In the genomic region with DNA sequence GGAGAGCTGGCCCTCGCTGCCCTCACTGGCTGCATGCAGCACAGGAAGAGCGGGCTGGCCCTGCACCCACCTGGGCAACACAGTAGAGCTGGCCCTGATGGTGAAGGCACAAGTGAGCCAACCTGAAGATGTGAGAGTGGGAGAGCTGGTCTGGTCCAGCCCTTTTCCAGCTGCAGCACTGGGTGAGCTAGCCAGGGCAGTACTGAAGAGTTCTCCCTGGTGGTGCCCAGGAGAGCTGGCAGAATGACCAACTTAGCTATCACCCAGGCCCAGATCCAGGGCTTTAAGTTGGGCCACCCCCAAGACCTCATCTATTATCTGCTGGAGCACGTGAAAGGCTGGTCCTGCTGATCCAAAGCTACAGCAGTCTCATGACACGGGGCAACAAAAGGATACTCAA, we compare ENCODE assay signal across 23 mouse cellular contexts. TPM values are rescaled to one million over a fixed set of nuclear protein-coding genes. Genes with fewer than 3 reads are reported as not detected.
DNase-seq lines count a peak whose midpoint lies in the region; ATAC-seq and TF ChIP-seq lines count a peak whose summit lies in the region.
"Had no signal": no experiment of that assay in that cellular context is flagged by ENCODE, and none has a peak within 500 bp of the region (broad histone marks: within the 10 kb centered on the region; RNA-seq: fewer than 3 reads in every experiment).

No protein-coding gene starts in this region.

- no peak for ATAC-seq in heart, embryonic 11.5 days (replicated peaks; ENCODE audit: insufficient number of reproducible peaks, low FRiP score, low TSS enrichment)
- ATAC-seq in erythroblast, adult 5-6 weeks (replicated peaks; ENCODE audit: low FRiP score, poor library complexity, severe bottlenecking) = peak; percentile 77
- peak; percentile 47; the same call in 1 of the 2 replicates for ATAC-seq in liver, embryonic 14.5 days (ENCODE audit: insufficient read depth)
- peak; percentile 90 for ATAC-seq in megakaryocyte-erythroid progenitor cell, adult 5-6 weeks (replicated peaks; ENCODE audit: low FRiP score, low TSS enrichment, poor library complexity, severe bottlenecking)
- ATAC-seq in intestine, postnatal 0 days = no peak
- ATAC-seq: forebrain, embryonic 14.5 days; intestine, embryonic 15.5 days; lung, postnatal 0 days; midbrain, embryonic 16.5 days had no signal

- H3K4me1 ChIP-seq in heart, embryonic 11.5 days (ENCODE audit: control insufficient read depth, insufficient read depth, low read length) = no peaks in the 10 kb centered on the region
- H3K4me1 ChIP-seq in liver, embryonic 14.5 days (replicated peaks; ENCODE audit: control insufficient read depth in 2 of 2, insufficient read depth in 2 of 2, low read length in 1 of 2) = peaks cover 6 to 23% of the 10 kb centered on the region in 2 experiments
- no peaks in the 10 kb centered on the region for H3K4me1 ChIP-seq in thymus, adult 2 months (replicated peaks; ENCODE audit: control insufficient read depth, insufficient read depth, low read length)
- no peaks in the 10 kb centered on the region for H3K4me1 ChIP-seq in intestine, postnatal 0 days (replicated peaks; ENCODE audit: control insufficient read depth, insufficient read depth, low read length)
- H3K4me1 ChIP-seq: hindbrain, embryonic 15.5 days; intestine, embryonic 15.5 days had no signal

- H3K4me2 ChIP-seq in heart, embryonic 11.5 days = no peak overlapping the region
- H3K4me2 ChIP-seq in liver, embryonic 14.5 days (ENCODE audit: low read depth) = no peak overlapping the region
- no peak overlapping the region for H3K4me2 ChIP-seq in intestine, postnatal 0 days (replicated peaks; ENCODE audit: low read depth)
- H3K4me2 ChIP-seq: hindbrain, embryonic 15.5 days; intestine, embryonic 15.5 days had no signal

- no peak for TF ChIP-seq EP300 in liver, embryonic 14.5 days (IDR thresholded peaks at IDR 0.05; ENCODE audit: low read depth)

- no peak overlapping the region for H3K9ac ChIP-seq in heart, embryonic 11.5 days (ENCODE audit: low read depth, low read length)
- no peak overlapping the region for H3K9ac ChIP-seq in liver, embryonic 14.5 days (replicated peaks)
- no peak overlapping the region for H3K9ac ChIP-seq in intestine, postnatal 0 days (ENCODE audit: low read depth, low read length)
- H3K9ac ChIP-seq: hindbrain, embryonic 15.5 days; intestine, embryonic 15.5 days had no signal

- DNase-seq in heart, adult 8-10 months (ENCODE audit: low spot score) = peak; percentile 43
- no peak for DNase-seq in liver, embryonic 14.5 days (ENCODE audit: low read depth in 3 of 3, low spot score in 3 of 3)
- no peak for DNase-seq in layer of hippocampus, adult 8-10 months (ENCODE audit: low spot score in 2 of 2)
- DNase-seq in thymus, adult 2 months = no peak
- DNase-seq: adrenal gland, adult 8-10 months; cerebellum, adult 9-11 months; gastrocnemius, postnatal 36 days; layer of hippocampus, postnatal 36 days; right cerebral cortex, postnatal 25 days; thymus, postnatal 25 days had no signal

- 60% methylated on average over 4 of the region's 4 CpGs for WGBS in heart, embryonic 11.5 days (ENCODE audit: insufficient replicate concordance)
- 44% methylated on average over 4 of the region's 4 CpGs for WGBS in liver, embryonic 14.5 days (ENCODE audit: insufficient replicate concordance)
- WGBS in thymus, adult 2 months = 91% methylated on average over 4 of the region's 4 CpGs
- 68% methylated on average over 4 of the region's 4 CpGs for WGBS in intestine, postnatal 0 days

- no peaks in the 10 kb centered on the region for H3K36me3 ChIP-seq in heart, embryonic 11.5 days (ENCODE audit: control insufficient read depth, insufficient read depth, low read length)
- H3K36me3 ChIP-seq in liver, embryonic 14.5 days (replicated peaks; ENCODE audit: control insufficient read depth, insufficient read depth, low read depth) = no peaks in the 10 kb centered on the region
- no peaks in the 10 kb centered on the region for H3K36me3 ChIP-seq in thymus, adult 2 months (ENCODE audit: control insufficient read depth, insufficient read depth, low read length)
- H3K36me3 ChIP-seq in intestine, postnatal 0 days (ENCODE audit: control insufficient read depth, insufficient read depth) = no peaks in the 10 kb centered on the region
- H3K36me3 ChIP-seq: hindbrain, embryonic 15.5 days; intestine, embryonic 15.5 days had no signal

- H3K27me3 ChIP-seq in heart, embryonic 11.5 days (ENCODE audit: control insufficient read depth, insufficient read depth, low read length) = no peaks in the 10 kb centered on the region
- H3K27me3 ChIP-seq in liver, embryonic 14.5 days (ENCODE audit: control insufficient read depth, insufficient read depth, low read length) = no peaks in the 10 kb centered on the region
- no peaks in the 10 kb centered on the region for H3K27me3 ChIP-seq in thymus, adult 2 months (ENCODE audit: control insufficient read depth, insufficient read depth, low read length)
- H3K27me3 ChIP-seq in intestine, postnatal 0 days (replicated peaks; ENCODE audit: control insufficient read depth, insufficient read depth, low read length) = no peaks in the 10 kb centered on the region
- H3K27me3 ChIP-seq: CH12.LX; hindbrain, embryonic 15.5 days; intestine, embryonic 15.5 days had no signal

- H3K9me3 ChIP-seq in heart, embryonic 11.5 days (replicated peaks; ENCODE audit: control insufficient read depth, low read length) = no peaks in the 10 kb centered on the region
- H3K9me3 ChIP-seq in liver, embryonic 14.5 days (ENCODE audit: control insufficient read depth, low read length) = no peaks in the 10 kb centered on the region
- no peaks in the 10 kb centered on the region for H3K9me3 ChIP-seq in intestine, postnatal 0 days (ENCODE audit: control insufficient read depth)
- H3K9me3 ChIP-seq: hindbrain, embryonic 15.5 days; intestine, embryonic 15.5 days had no signal

- TF ChIP-seq CTCF in liver, embryonic 14.5 days (IDR thresholded peaks at IDR 0.05; ENCODE audit: low read depth) = no peak
- no peak for TF ChIP-seq CTCF in thymus, adult 2 months (IDR thresholded peaks at IDR 0.05; ENCODE audit: borderline replicate concordance, control insufficient read depth, extremely low read depth, insufficient read depth, low read length, poor library complexity)
- TF ChIP-seq CTCF in intestine, postnatal 0 days (IDR thresholded peaks at IDR 0.05; ENCODE audit: low read depth) = no peak

- TF ChIP-seq POLR2A in thymus, adult 2 months (IDR thresholded peaks at IDR 0.05; ENCODE audit: control insufficient read depth, extremely low read depth, insufficient read depth, low read length, poor library complexity) = no peak

- no peak overlapping the region for H3K4me3 ChIP-seq in heart, embryonic 11.5 days (ENCODE audit: low read depth, low read length)
- no peak overlapping the region for H3K4me3 ChIP-seq in liver, embryonic 14.5 days (ENCODE audit: insufficient read depth in 1 of 2, low read depth in 2 of 2, low read length in 2 of 2)
- H3K4me3 ChIP-seq in thymus, adult 2 months (ENCODE audit: control insufficient read depth, insufficient read depth, low read length) = no peak overlapping the region
- H3K4me3 ChIP-seq in intestine, postnatal 0 days (ENCODE audit: low read depth, low read length) = no peak overlapping the region
- H3K4me3 ChIP-seq: erythroblast, embryonic 14.5 days; hindbrain, embryonic 15.5 days; intestine, embryonic 15.5 days had no signal

- H3K27ac ChIP-seq in heart, embryonic 11.5 days (ENCODE audit: low read depth, low read length) = no peak overlapping the region
- H3K27ac ChIP-seq in liver, embryonic 14.5 days = no peak overlapping the region
- H3K27ac ChIP-seq in thymus, adult 2 months (ENCODE audit: control insufficient read depth, insufficient read depth, low read length) = no peak overlapping the region
- H3K27ac ChIP-seq in intestine, postnatal 0 days (ENCODE audit: low read depth, low read length) = no peak overlapping the region
- H3K27ac ChIP-seq: hindbrain, embryonic 15.5 days; intestine, embryonic 15.5 days; kidney, postnatal 0 days had no signal

RNA-seq across cellular contexts. Expression of a gene that starts 13.2 kb away (rescaled TPM):
- under 1 TPM in 2 of 4 experiments, not detected in 2; 0.09 to 0.12 TPM for total RNA-seq in heart, adult 8-10 months (2022)
- polyA plus RNA-seq in heart, embryonic 11.5 days (2014; fragmentation: Nextera tagmentation; extraction: Ambion mirVana) = 1.2 TPM in 2 replicates
- 1.5 and 3.1 TPM in 2 replicates for total RNA-seq in erythroblast, adult 5-6 weeks (2015; ENCODE audit: low replicate concordance)
- 2.4 and 3.6 TPM in 2 replicates for total RNA-seq in erythroblast, adult 5-6 weeks (2017; ENCODE audit: low replicate concordance)
- 0.22 and 0.32 TPM in 2 replicates for polyA plus RNA-seq in liver, embryonic 14.5 days (2012; rRNA removed)
- polyA plus RNA-seq in liver, embryonic 14.5 days (2014; fragmentation: Nextera tagmentation; extraction: Ambion mirVana) = 0.09 and 0.21 TPM in 2 replicates
- 1.7 and 4.4 TPM in 2 replicates for total RNA-seq in megakaryocyte-erythroid progenitor cell, adult 5-6 weeks (2014; fragmentation: Nextera tagmentation)
- total RNA-seq in megakaryocyte-erythroid progenitor cell, adult 5-6 weeks (2017) = 1.6 and 4.1 TPM in 2 replicates
- total RNA-seq in layer of hippocampus, adult 8-10 months (2022) = 1 to 10 TPM; 1.5 to 3.5 (median 2.1) TPM
- polyA plus RNA-seq in thymus, adult 2 months (2012; rRNA removed) = 0.08 TPM in 1 of 2 replicates, not detected in the other
- polyA plus RNA-seq in intestine, postnatal 0 days (2015; fragmentation: Nextera tagmentation; extraction: Ambion mirVana) = 0.16 and 0.25 TPM in 2 replicates
- total RNA-seq: gastrocnemius, postnatal 36 days had no signal
- polyA plus RNA-seq: erythroblast, embryonic 14.5 days had no signal

RNA-seq across cellular contexts. Expression of a gene that starts 21.4 kb away (rescaled TPM):
- 10 to 100 TPM in 3 of 4 experiments, 1 to 10 TPM in 1; 9.1 to 12.2 (median 10.8) TPM for total RNA-seq in heart, adult 8-10 months (2022)
- 12.4 and 16.4 TPM in 2 replicates for polyA plus RNA-seq in heart, embryonic 11.5 days (2014; fragmentation: Nextera tagmentation; extraction: Ambion mirVana)
- total RNA-seq in erythroblast, adult 5-6 weeks (2015; ENCODE audit: low replicate concordance) = 227 and 257 TPM in 2 replicates
- total RNA-seq in erythroblast, adult 5-6 weeks (2017; ENCODE audit: low replicate concordance) = 281 and 320 TPM in 2 replicates
- 9.2 and 10.9 TPM in 2 replicates for polyA plus RNA-seq in liver, embryonic 14.5 days (2012; rRNA removed)
- polyA plus RNA-seq in liver, embryonic 14.5 days (2014; fragmentation: Nextera tagmentation; extraction: Ambion mirVana) = 8.3 and 9.2 TPM in 2 replicates
- total RNA-seq in megakaryocyte-erythroid progenitor cell, adult 5-6 weeks (2014; fragmentation: Nextera tagmentation) = 122 and 153 TPM in 2 replicates
- 33.5 and 44.5 TPM in 2 replicates for total RNA-seq in megakaryocyte-erythroid progenitor cell, adult 5-6 weeks (2017)
- 10 to 100 TPM; 27.0 to 35.3 (median 27.6) TPM for total RNA-seq in layer of hippocampus, adult 8-10 months (2022)
- polyA plus RNA-seq in thymus, adult 2 months (2012; rRNA removed) = 71.2 and 73.3 TPM in 2 replicates
- polyA plus RNA-seq in intestine, postnatal 0 days (2015; fragmentation: Nextera tagmentation; extraction: Ambion mirVana) = 6.6 and 9.7 TPM in 2 replicates

RNA-seq across cellular contexts. Expression of a gene that starts 45.0 kb away (rescaled TPM):
- total RNA-seq in heart, adult 8-10 months (2022) = not detected
- 0.10 TPM in 1 of 2 replicates, not detected in the other for polyA plus RNA-seq in heart, embryonic 11.5 days (2014; fragmentation: Nextera tagmentation; extraction: Ambion mirVana)
- 1.3 TPM in 1 of 2 replicates, not detected in the other for total RNA-seq in erythroblast, adult 5-6 weeks (2015; ENCODE audit: low replicate concordance)
- 0.28 and 0.77 TPM in 2 replicates for total RNA-seq in erythroblast, adult 5-6 weeks (2017; ENCODE audit: low replicate concordance)
- 0.01 and 0.04 TPM in 2 replicates for polyA plus RNA-seq in liver, embryonic 14.5 days (2012; rRNA removed)
- polyA plus RNA-seq in liver, embryonic 14.5 days (2014; fragmentation: Nextera tagmentation; extraction: Ambion mirVana) = 0.08 TPM in 1 of 2 replicates, not detected in the other
- 8.1 and 10.4 TPM in 2 replicates for total RNA-seq in megakaryocyte-erythroid progenitor cell, adult 5-6 weeks (2014; fragmentation: Nextera tagmentation)
- total RNA-seq in megakaryocyte-erythroid progenitor cell, adult 5-6 weeks (2017) = 6.5 and 9.9 TPM in 2 replicates
- under 1 TPM in 3 of 4 experiments, not detected in 1; 0.24 to 0.91 (median 0.30) TPM for total RNA-seq in layer of hippocampus, adult 8-10 months (2022)
- polyA plus RNA-seq in thymus, adult 2 months (2012; rRNA removed) = 0.22 and 0.23 TPM in 2 replicates
- polyA plus RNA-seq in intestine, postnatal 0 days (2015; fragmentation: Nextera tagmentation; extraction: Ambion mirVana) = 0.14 and 0.22 TPM in 2 replicates
- total RNA-seq: CH12.LX; gastrocnemius, postnatal 36 days had no signal
- polyA plus RNA-seq: embryonic facial prominence, embryonic 11.5 days; erythroblast, embryonic 14.5 days; lung, postnatal 0 days had no signal

Comparison
In these comparisons a context has a peak if more than half of its experiments do, and no peak if none do; other contexts are left out.
1. ATAC-seq: peak in erythroblast, adult 5-6 weeks (single experiment), liver, embryonic 14.5 days (single experiment) and megakaryocyte-erythroid progenitor cell, adult 5-6 weeks (single experiment); none in heart, embryonic 11.5 days (single experiment) and intestine, postnatal 0 days (single experiment).